Mouse (Mus musculus) heart, postnatal 0 days (tissue): ENCODE data around the gene Ptprn2. TPM values are rescaled to one million over a fixed set of nuclear protein-coding genes. Genes with fewer than 3 reads are reported as not detected.

Source experiments
- ATAC-seq: fragments of 200-750 bp; cut with Nextera tagmentation; 2 replicates; pipeline ENCODE4 v1.8.0; 2017; ENCODE audit warnings: low read depth, moderate number of reproducible peaks, moderate library complexity; ENCODE audit not compliant: insufficient read depth
- DNase-seq: peaks from one replicate; pipeline ENCODE4 v3.0.0-alpha.2; 2016; ENCODE audit warnings: low spot score
- H3K27ac ChIP-seq: fragments of 300-500 bp; sonication (generic); 2 replicates; pipeline ENCODE4 v1.5.1; 2014; ENCODE audit warnings: low read depth, mild to moderate bottlenecking
- H3K27me3 ChIP-seq: fragments of 300-500 bp; sonication (generic); 2 replicates; pipeline ENCODE4 v1.6.1; 2014; ENCODE audit warnings: low read length, mixed read lengths; ENCODE audit not compliant: control insufficient read depth, insufficient read depth
- H3K36me3 ChIP-seq: fragments of 300-500 bp; sonication (generic); replicated peaks from 2 replicates; pipeline ENCODE4 v1.6.1; 2014; ENCODE audit warnings: low read length, mixed read lengths; ENCODE audit not compliant: control insufficient read depth, insufficient read depth
- H3K4me1 ChIP-seq: fragments of 300-500 bp; sonication (generic); 2 replicates; pipeline ENCODE4 v1.6.1; 2014; ENCODE audit warnings: antibody characterized with exemption; ENCODE audit not compliant: control insufficient read depth, insufficient read depth
- H3K4me2 ChIP-seq: fragments of 300-500 bp; sonication (generic); 2 replicates; pipeline ENCODE4 v1.6.1; 2014; ENCODE audit warnings: low read depth, mild to moderate bottlenecking, low read length, moderate library complexity
- H3K4me3 ChIP-seq: fragments of 300-500 bp; sonication (generic); 2 replicates; pipeline ENCODE4 v1.5.1; 2014; ENCODE audit warnings: low read depth, low read length
- H3K9ac ChIP-seq: fragments of 300-500 bp; sonication (generic); replicated peaks from 2 replicates; pipeline ENCODE4 v1.6.1; 2014; ENCODE audit warnings: low read depth, low read length, mixed read lengths
- H3K9me3 ChIP-seq: fragments of 300-500 bp; sonication (generic); replicated peaks from 2 replicates; pipeline ENCODE4 v1.6.1; 2016; ENCODE audit warnings: low read length; ENCODE audit not compliant: control insufficient read depth
- CTCF ChIP-seq: IDR thresholded peaks from 2 replicates; pipeline ENCODE4 v1.5.1; 2016; ENCODE audit warnings: antibody characterized with exemption, control low read depth, low read depth
- EP300 ChIP-seq: IDR thresholded peaks from 2 replicates; pipeline ENCODE4 v1.6.1; 2016; ENCODE audit warnings: antibody characterized with exemption, low read depth
- WGBS: fragments of 180-500 bp; shearing (Covaris S2); extraction: QIAGEN DNeasy Blood & Tissue Kit; methylation state at CpG from one replicate; pipeline ENCODE4 v1.1.7; 2014; 5-methylcytosine and 5-hydroxymethylcytosine counted together
- polyA plus RNA-seq: library from polyadenylated mRNA; unstranded; fragments of >200 nt; fragmentation: Nextera tagmentation; extraction: Ambion mirVana; gene quantifications from 2 replicates; pipeline ENCODE4 v1.2.1, GENCODE M21; 2015
- total RNA-seq: library from RNA; depleted of rRNA; stranded (reverse); fragments of >200 nt; gene quantifications from 2 replicates; pipeline ENCODE4 v1.2.3, GENCODE M21; 2014; ENCODE audit warnings: low replicate concordance

Ptprn2 gene
- total and polyA plus RNA-seq, 2 experiments from 2014 or later = not detected

DNA sequence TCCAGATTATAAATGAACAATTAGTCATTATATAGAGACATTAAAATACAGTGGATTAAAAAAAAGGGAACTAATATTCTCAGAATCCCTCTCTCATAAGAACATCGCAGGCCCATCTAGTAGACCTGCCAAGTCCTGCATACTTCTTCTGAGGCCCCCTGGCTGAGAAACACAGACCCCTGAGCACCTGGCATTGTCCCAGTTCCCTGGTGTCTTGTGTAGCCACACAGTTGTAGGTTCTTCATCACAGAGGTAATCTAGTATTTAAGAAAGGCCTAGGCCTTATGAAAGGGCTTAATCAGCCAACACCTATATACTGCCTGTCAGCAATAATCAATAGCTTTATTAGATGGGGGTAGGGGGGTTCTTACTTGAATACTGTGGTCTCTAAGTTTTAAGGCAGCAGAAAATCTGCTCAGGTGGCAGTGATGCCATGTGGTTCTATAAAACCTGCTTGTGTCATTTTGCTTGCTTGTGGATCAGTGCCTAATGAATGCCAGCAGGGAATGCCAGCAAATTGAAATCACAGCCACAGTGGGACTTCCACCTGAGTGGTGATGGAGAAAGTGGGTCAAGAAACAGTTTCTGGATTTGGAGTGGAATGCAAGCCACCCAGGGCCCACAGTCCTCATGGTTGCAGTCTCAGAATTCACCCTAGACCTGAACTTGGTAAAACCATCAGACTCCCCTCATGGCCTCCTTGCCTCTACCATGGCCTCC, 388.5 kb downstream of the Ptprn2 start:
- Histone ChIP-seq H3K4me2 (no peak overlapping the region), H3K9me3 (no peaks in the 10 kb centered on the region), H3K9ac (no peak overlapping the region), H3K4me3 (no peak overlapping the region), H3K27ac (no peak overlapping the region), H3K27me3 (no peaks in the 10 kb centered on the region), H3K4me1 (no peaks in the 10 kb centered on the region), H3K36me3 (no peaks in the 10 kb centered on the region)
- WGBS = 77% methylated on average over 1 of the region's 1 CpGs
- no peak for TF ChIP-seq EP300
- no peak for TF ChIP-seq CTCF
- no peak for DNase-seq
- ATAC-seq = no peak

DNA sequence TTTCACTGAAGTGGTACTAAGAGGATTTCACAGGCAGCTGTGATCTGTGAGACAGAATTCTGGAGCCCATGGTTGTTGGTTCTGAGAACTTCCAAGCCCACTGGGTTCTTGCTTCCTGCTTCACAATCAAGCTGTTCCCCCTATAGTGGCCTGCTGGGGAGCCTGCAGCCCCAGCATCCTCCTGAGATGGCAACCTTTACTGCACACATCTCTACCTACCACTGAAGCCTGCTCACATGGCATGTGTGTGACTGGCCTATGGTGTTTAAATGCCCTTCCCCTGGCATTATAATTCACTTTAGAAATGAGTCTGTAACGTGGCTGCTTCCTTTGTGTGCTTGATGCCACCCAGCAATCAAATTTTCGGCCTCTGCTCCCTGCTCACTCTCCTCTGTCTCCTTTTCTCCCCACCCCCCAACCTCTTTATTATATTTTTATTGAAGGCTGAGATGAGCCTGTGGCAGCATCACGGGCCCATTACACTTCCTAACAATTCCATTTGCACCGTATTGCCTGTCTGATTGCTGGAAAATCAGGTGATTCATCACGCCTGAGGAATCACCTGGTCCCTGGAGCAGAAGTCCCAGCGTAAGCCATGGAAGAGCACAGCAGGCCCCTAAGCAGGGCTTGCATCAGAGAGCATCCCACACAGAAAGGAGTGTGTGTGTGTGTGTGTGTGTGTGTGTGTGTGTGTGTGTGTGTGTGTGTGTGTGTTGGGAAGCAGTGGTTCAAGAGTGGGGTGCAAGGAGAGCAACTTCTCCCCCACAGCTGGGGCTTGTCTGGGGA, 402.2 kb downstream of the Ptprn2 start:
- no peak overlapping the region for H3K9ac ChIP-seq
- no peak overlapping the region for H3K4me3 ChIP-seq
- DNase-seq = no peak
- no peak overlapping the region for H3K4me2 ChIP-seq
- TF ChIP-seq CTCF = no peak
- no peak for TF ChIP-seq EP300
- WGBS = 64% methylated on average over 6 of the region's 6 CpGs
- no peaks in the 10 kb centered on the region for H3K4me1 ChIP-seq
- no peaks in the 10 kb centered on the region for H3K36me3 ChIP-seq
- ATAC-seq = no peak
- no peak overlapping the region for H3K27ac ChIP-seq
- no peaks in the 10 kb centered on the region for H3K9me3 ChIP-seq
- H3K27me3 ChIP-seq = no peaks in the 10 kb centered on the region

DNA sequence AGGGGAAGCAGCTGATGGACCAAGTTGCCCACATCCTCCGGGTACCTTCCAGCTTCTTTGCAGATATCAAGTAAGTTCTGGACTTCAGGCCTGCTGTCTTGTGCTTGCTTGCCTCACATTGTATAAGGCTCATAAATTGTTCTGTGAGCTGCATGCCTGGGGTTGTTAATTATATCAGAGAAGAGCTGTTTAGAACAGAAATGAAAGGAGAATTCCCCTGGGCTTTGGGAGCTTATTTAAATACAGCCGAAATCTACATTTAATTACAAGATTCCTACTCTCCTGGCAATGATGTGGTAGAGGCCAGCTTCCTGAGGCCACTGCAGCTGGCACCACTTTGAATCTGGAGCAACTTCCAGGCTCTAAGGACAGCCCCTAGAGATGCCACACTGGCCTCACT, 403.3 kb downstream of the Ptprn2 start:
- TF ChIP-seq CTCF (no peak), EP300 (no peak)
- H3K27ac ChIP-seq = no peak overlapping the region
- no peaks in the 10 kb centered on the region for H3K27me3 ChIP-seq
- H3K36me3 ChIP-seq = no peaks in the 10 kb centered on the region
- no peaks in the 10 kb centered on the region for H3K4me1 ChIP-seq
- 78% methylated on average over 2 of the region's 2 CpGs for WGBS
- no peak overlapping the region for H3K4me3 ChIP-seq
- no peak for DNase-seq
- no peaks in the 10 kb centered on the region for H3K9me3 ChIP-seq
- no peak overlapping the region for H3K9ac ChIP-seq
- no peak overlapping the region for H3K4me2 ChIP-seq
- no peak for ATAC-seq

DNA sequence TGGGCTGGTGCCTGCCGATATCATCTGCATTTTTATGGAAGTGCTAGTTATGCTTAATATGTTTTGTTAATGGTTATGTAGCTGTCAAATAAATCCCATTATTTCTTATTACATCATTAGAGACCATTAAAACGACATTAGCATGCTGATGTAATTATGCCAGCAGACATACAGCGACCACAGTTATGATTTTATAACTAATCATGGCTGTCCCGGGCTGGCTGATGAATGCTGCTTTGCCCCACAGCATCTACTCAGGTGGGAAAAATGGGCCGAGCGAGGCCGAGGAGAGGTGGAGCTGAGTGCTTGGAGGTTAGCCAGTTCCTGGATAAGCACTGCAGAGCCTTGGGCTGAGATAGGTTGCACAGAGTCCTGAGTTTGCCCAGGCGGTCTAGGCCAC, 407.1 kb downstream of the Ptprn2 start:
- ATAC-seq = no peak
- 74% methylated on average over 8 of the region's 8 CpGs for WGBS

DNA sequence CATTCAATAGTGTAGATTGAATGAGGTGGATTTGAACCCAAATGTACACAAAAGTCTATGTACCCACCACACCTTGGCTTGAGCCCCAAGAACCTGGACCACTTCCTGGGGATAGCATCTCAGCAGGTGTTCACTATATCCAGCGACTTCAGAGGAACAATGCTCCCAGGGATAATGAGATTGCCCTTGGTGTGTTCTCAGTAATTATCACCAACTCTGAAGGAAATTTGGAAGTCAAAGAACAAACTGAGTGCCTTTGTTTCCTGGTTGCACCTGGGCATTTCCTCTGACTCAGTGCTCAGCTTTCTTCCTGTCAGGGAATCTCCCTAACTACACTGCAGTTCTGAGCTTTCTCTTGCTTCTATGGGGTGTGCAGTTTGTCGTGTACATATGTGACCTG, 411.1 kb downstream of the Ptprn2 start:
- no peaks in the 10 kb centered on the region for H3K4me1 ChIP-seq
- H3K9me3 ChIP-seq = no peaks in the 10 kb centered on the region
- H3K36me3 ChIP-seq = no peaks in the 10 kb centered on the region
- DNase-seq = no peak
- TF ChIP-seq EP300 = no peak
- no peak for TF ChIP-seq CTCF
- WGBS = 50% methylated on average over 2 of the region's 2 CpGs
- no peak overlapping the region for H3K27ac ChIP-seq
- H3K27me3 ChIP-seq = no peaks in the 10 kb centered on the region
- H3K4me3 ChIP-seq = no peak overlapping the region
- H3K4me2 ChIP-seq = no peak overlapping the region
- ATAC-seq = no peak
- H3K9ac ChIP-seq = no peak overlapping the region

More for the DNA sequence above, 407.1 kb downstream of the Ptprn2 start:
- Histone ChIP-seq H3K4me1 (no peaks in the 10 kb centered on the region), H3K36me3 (no peaks in the 10 kb centered on the region), H3K27ac (no peak overlapping the region), H3K4me2 (no peak overlapping the region), H3K4me3 (no peak overlapping the region), H3K9me3 (no peaks in the 10 kb centered on the region), H3K9ac (no peak overlapping the region), H3K27me3 (no peaks in the 10 kb centered on the region)
- no peak for TF ChIP-seq EP300
- no peak for TF ChIP-seq CTCF
- DNase-seq = no peak
